Mouse (Mus musculus): ENCODE data around the gene Greb1.

- TF ChIP-seq POLR2A (IDR thresholded peaks at IDR 0.05; ENCODE audit: insufficient read depth, low read depth, low read length) (no peak), CTCF (IDR thresholded peaks at IDR 0.05; ENCODE audit: insufficient read depth, low read depth, low read length) (no peak)
Observed at GRCm38 (mm10) chr12:16764776-16765445, 35.8 kb downstream of the Greb1 start.
